Mouse (Mus musculus): ENCODE data around the gene Clasp1. TPM values are rescaled to one million over a fixed set of nuclear protein-coding genes. Genes with fewer than 3 reads are reported as not detected.

Gene Clasp1
- total RNA-seq, 2 experiments from 2014 or later: 112 to 118 TPM

- no peak for TF ChIP-seq CTCF (IDR thresholded peaks at IDR 0.05)
- intact Hi-C loops (cut with DNase I): no loop called here
- no peak for DNase-seq (ENCODE audit: extremely low spot score in 1 of 2, low spot score in 2 of 2)
- no peak overlapping the region for H3K4me3 ChIP-seq
- H3K27ac ChIP-seq: no peak overlapping the region
Observed at GRCm38 (mm10) chr1:118407586-118408250, 18.9 kb downstream of the Clasp1 start.

GRCm38 (mm10) chr1:118409249-118409648, 20.4 kb downstream of the Clasp1 start:
- no peak overlapping the region for H3K4me3 ChIP-seq
- no peak for TF ChIP-seq CTCF (IDR thresholded peaks at IDR 0.05)
- intact Hi-C loops (cut with DNase I): no loop called here
- no peak overlapping the region for H3K27ac ChIP-seq
- DNase-seq (ENCODE audit: extremely low spot score in 1 of 2, low spot score in 2 of 2): no peak

GRCm38 (mm10) chr1:118410824-118411223, 22.0 kb downstream of the Clasp1 start:
- Histone ChIP-seq H3K4me3 (no peak overlapping the region), H3K27ac (no peak overlapping the region)
- intact Hi-C loops (cut with DNase I): no loop called here
- DNase-seq (ENCODE audit: extremely low spot score in 1 of 2, low spot score in 2 of 2): no peak
- no peak for TF ChIP-seq CTCF (IDR thresholded peaks at IDR 0.05)

- Histone ChIP-seq H3K27ac (no peak overlapping the region), H3K4me3 (no peak overlapping the region)
- no peak for TF ChIP-seq CTCF (IDR thresholded peaks at IDR 0.05)
- intact Hi-C loops (cut with DNase I): no loop called here
- DNase-seq (ENCODE audit: extremely low spot score in 1 of 2, low spot score in 2 of 2): no peak
Observed at GRCm38 (mm10) chr1:118413169-118413568, 24.3 kb downstream of the Clasp1 start.

GRCm38 (mm10) chr1:118417047-118417730, 28.3 kb downstream of the Clasp1 start:
- Histone ChIP-seq H3K4me3 (no peak overlapping the region), H3K27ac (no peak overlapping the region)
- intact Hi-C loops (cut with DNase I): no loop called here
- no peak for TF ChIP-seq CTCF (IDR thresholded peaks at IDR 0.05)
- no peak for DNase-seq (ENCODE audit: extremely low spot score in 1 of 2, low spot score in 2 of 2)

GRCm38 (mm10) chr1:118419399-118419798, 30.5 kb downstream of the Clasp1 start:
- intact Hi-C loops (cut with DNase I): no loop called here
- no peak overlapping the region for H3K4me3 ChIP-seq

GRCm38 (mm10) chr1:118421149-118421548, 32.3 kb downstream of the Clasp1 start:
- Histone ChIP-seq H3K27ac (no peak overlapping the region), H3K4me3 (no peak overlapping the region)
- intact Hi-C loops (cut with DNase I): no loop called here
- no peak for TF ChIP-seq CTCF (IDR thresholded peaks at IDR 0.05)
- no peak for DNase-seq (ENCODE audit: extremely low spot score in 1 of 2, low spot score in 2 of 2)

More at GRCm38 (mm10) chr1:118419399-118419798, 30.5 kb downstream of the Clasp1 start:
- DNase-seq (ENCODE audit: extremely low spot score in 1 of 2, low spot score in 2 of 2): no peak
- TF ChIP-seq CTCF (IDR thresholded peaks at IDR 0.05): no peak
- H3K27ac ChIP-seq: no peak overlapping the region

GRCm38 (mm10) chr1:118422812-118423211, 34.0 kb downstream of the Clasp1 start:
- no peak overlapping the region for H3K4me3 ChIP-seq
- TF ChIP-seq CTCF (IDR thresholded peaks at IDR 0.05): no peak
- intact Hi-C loops (cut with DNase I): no loop called here
- DNase-seq (ENCODE audit: extremely low spot score in 1 of 2, low spot score in 2 of 2): no peak
- H3K27ac ChIP-seq: no peak overlapping the region

- Histone ChIP-seq H3K4me3 (no peak overlapping the region), H3K27ac (no peak overlapping the region)
- DNase-seq (ENCODE audit: extremely low spot score in 1 of 2, low spot score in 2 of 2): no peak
- intact Hi-C loops (cut with DNase I): no loop called here
- no peak for TF ChIP-seq CTCF (IDR thresholded peaks at IDR 0.05)
Observed at GRCm38 (mm10) chr1:118425982-118426381, 37.1 kb downstream of the Clasp1 start.

- Histone ChIP-seq H3K27ac (no peak overlapping the region), H3K4me3 (no peak overlapping the region)
- intact Hi-C loops (cut with DNase I): no loop called here
- DNase-seq (ENCODE audit: extremely low spot score in 1 of 2, low spot score in 2 of 2): no peak
- TF ChIP-seq CTCF (IDR thresholded peaks at IDR 0.05): no peak
Observed at GRCm38 (mm10) chr1:118428354-118429084, 39.7 kb downstream of the Clasp1 start.

GRCm38 (mm10) chr1:118431548-118431947, 42.7 kb downstream of the Clasp1 start:
- intact Hi-C loops (cut with DNase I): no loop called here
- no peak overlapping the region for H3K27ac ChIP-seq
- no peak for TF ChIP-seq CTCF (IDR thresholded peaks at IDR 0.05)
- no peak overlapping the region for H3K4me3 ChIP-seq
- no peak for DNase-seq (ENCODE audit: extremely low spot score in 1 of 2, low spot score in 2 of 2)

GRCm38 (mm10) chr1:118435001-118435473, 46.2 kb downstream of the Clasp1 start:
- no peak for DNase-seq (ENCODE audit: extremely low spot score in 1 of 2, low spot score in 2 of 2)
- Histone ChIP-seq H3K27ac (peak overlapping the region; percentile 28; the same call in 1 of the 2 replicates), H3K4me3 (no peak overlapping the region)
- intact Hi-C loops (cut with DNase I): no loop called here
- TF ChIP-seq CTCF (IDR thresholded peaks at IDR 0.05): no peak

Measured in left cerebral cortex, adult 2 months (tissue).